8 mouse cellular contexts compared by ENCODE assay signal in genomic region chr9:121312237-121312891, GRCm38 (mm10). TPM values are rescaled to one million over a fixed set of nuclear protein-coding genes. Genes with fewer than 3 reads are reported as not detected.
A peak's percentile ranks its signal among the peaks of the same experiment; 100 is the strongest.
DNase-seq lines count a peak whose midpoint lies in the region; ATAC-seq and TF ChIP-seq lines count a peak whose summit lies in the region.

No protein-coding gene starts in this region.

- 21% methylated on average over 10 of the region's 10 CpGs for WGBS in forebrain, postnatal 0 days
- 36% methylated on average over 10 of the region's 10 CpGs for WGBS in kidney, adult 2 months

- no peaks in the 10 kb centered on the region for H3K36me3 ChIP-seq in forebrain, postnatal 0 days (ENCODE audit: insufficient read depth)
- H3K36me3 ChIP-seq in kidney, adult 2 months (ENCODE audit: control insufficient read depth, insufficient read depth, low read length): no peaks in the 10 kb centered on the region

- no peak overlapping the region for H3K9ac ChIP-seq in forebrain, postnatal 0 days

- H3K4me1 ChIP-seq in forebrain, postnatal 0 days (ENCODE audit: insufficient read depth): peaks cover 34% of the 10 kb centered on the region
- peaks cover 33% of the 10 kb centered on the region for H3K4me1 ChIP-seq in kidney, adult 2 months (ENCODE audit: control insufficient read depth, insufficient read depth, low read length)

- no peak overlapping the region for H3K4me2 ChIP-seq in forebrain, postnatal 0 days (ENCODE audit: low read depth)

- peak overlapping the region; percentile 22; the same call in 1 of the 2 replicates for H3K27ac ChIP-seq in forebrain, postnatal 0 days (ENCODE audit: low read depth, low read length)
- H3K27ac ChIP-seq in kidney, adult 2 months (ENCODE audit: insufficient read depth, low read depth, low read length): no peak overlapping the region

- intact Hi-C loops in heart, postnatal 36 days (cut with DNase I): no loop called here

- no peak for TF ChIP-seq POLR2A in kidney, adult 2 months (IDR thresholded peaks at IDR 0.05; ENCODE audit: low read depth, low read length)

- H3K27me3 ChIP-seq in forebrain, postnatal 0 days (ENCODE audit: insufficient read depth, low read length): no peaks in the 10 kb centered on the region
- no peaks in the 10 kb centered on the region for H3K27me3 ChIP-seq in kidney, adult 2 months (replicated peaks; ENCODE audit: control insufficient read depth, insufficient read depth, low read length)

- no peak overlapping the region for H3K4me3 ChIP-seq in forebrain, postnatal 0 days (ENCODE audit: low read depth, low read length)
- no peak overlapping the region for H3K4me3 ChIP-seq in kidney, adult 2 months (ENCODE audit: insufficient read depth, low read depth, low read length)

- H3K9me3 ChIP-seq in forebrain, postnatal 0 days (ENCODE audit: low read length): no peaks in the 10 kb centered on the region

- peak; percentile 93 for DNase-seq in heart, adult 11 months
- DNase-seq in heart, postnatal 36 days: no peak
- DNase-seq in forebrain, postnatal 0 days: no peak
- DNase-seq in kidney, adult 2 months: peak; percentile 81
- DNase-seq in neural tube, embryonic 10.5 days (ENCODE audit: extremely low spot score, low spot score): peak; percentile 53
- DNase-seq in ovary, postnatal 14 days (ENCODE audit: low spot score): no peak
- no peak for DNase-seq in spleen, postnatal 4 days (ENCODE audit: low spot score in 2 of 2)
- DNase-seq in thymus, postnatal 10 days (ENCODE audit: low spot score in 2 of 2): no peak

- ATAC-seq in forebrain, postnatal 0 days: 0 out of 2 replicates have a peak, but pooled peaks have one; percentile 12

- TF ChIP-seq CTCF in forebrain, postnatal 0 days (IDR thresholded peaks at IDR 0.05; ENCODE audit: low read depth): no peak
- no peak for TF ChIP-seq CTCF in kidney, adult 2 months (conservative IDR thresholded peaks at IDR 0.05; ENCODE audit: insufficient read depth, insufficient read length, low read depth, low read length)

RNA-seq across cellular contexts. Expression of gene Trak1, which starts 15.1 kb away (rescaled TPM):
- total RNA-seq in heart, postnatal 36 days (2021): 100 to 1,000 TPM; 305 to 315 TPM
- 115 and 116 TPM in 2 replicates for total RNA-seq in forebrain, postnatal 0 days (2014; rRNA removed)
- 46.2 and 61.8 TPM in 2 replicates for polyA plus RNA-seq in forebrain, postnatal 0 days (2015; fragmentation: Nextera tagmentation; extraction: Ambion mirVana)
- polyA plus RNA-seq in kidney, adult 2 months (2012; rRNA removed): 65.1 and 65.2 TPM in 2 replicates

RNA-seq across cellular contexts. Expression of gene Ulk4, which starts 35.4 kb away (rescaled TPM):
- total RNA-seq in heart, postnatal 36 days (2021): under 1 TPM; 0.17 to 0.46 TPM
- 5.5 and 13.3 TPM in 2 replicates for total RNA-seq in forebrain, postnatal 0 days (2014; rRNA removed)
- polyA plus RNA-seq in forebrain, postnatal 0 days (2015; fragmentation: Nextera tagmentation; extraction: Ambion mirVana): 104 and 105 TPM in 2 replicates
- 1.9 and 4.8 TPM in 2 replicates for polyA plus RNA-seq in kidney, adult 2 months (2012; rRNA removed)

Comparison
In these comparisons a context has a peak if more than half of its experiments do, and no peak if none do; other contexts are left out.
1. DNase-seq: peak in heart, adult 11 months (single experiment), kidney, adult 2 months (single experiment) and neural tube, embryonic 10.5 days (single experiment); none in heart, postnatal 36 days (0 of 2), forebrain, postnatal 0 days (single experiment), ovary, postnatal 14 days (single experiment), spleen, postnatal 4 days (0 of 2) and thymus, postnatal 10 days (0 of 2).